Mouse (Mus musculus) ovary, adult 18-20 months (tissue): Measurements from ENCODE around the gene Lrch3.
"Not testable (repeated sequence)": the region's sequence is repeated elsewhere in the genome, so short reads cannot be mapped to it uniquely, and the experiment has no call there.

Source experiments
- DNase-seq: peaks from one replicate; pipeline ENCODE4 v3.0.0; 2022; ENCODE audit warnings: low spot score, mixed read lengths

The Lrch3 gene

DNA sequence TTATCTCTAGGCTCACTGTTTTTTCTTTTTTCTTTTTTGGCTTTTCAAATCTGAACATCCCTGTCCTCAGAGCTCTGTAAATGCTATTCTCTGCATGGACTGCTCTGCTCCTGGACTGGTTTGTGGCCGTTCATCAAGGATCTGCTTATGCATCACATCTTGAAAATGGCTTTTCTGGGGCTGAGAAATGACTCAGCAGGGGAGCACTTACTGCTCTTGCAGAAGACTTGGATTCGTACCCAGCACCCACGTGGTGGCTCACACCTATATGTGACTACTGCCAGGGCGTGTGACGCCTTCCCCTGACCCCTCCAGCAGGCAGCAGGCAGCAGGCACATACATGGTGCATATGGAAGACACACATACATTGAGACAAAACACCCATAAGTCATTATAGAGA, 78.3 kb downstream of the Lrch3 start:
- no peak for DNase-seq

DNA sequence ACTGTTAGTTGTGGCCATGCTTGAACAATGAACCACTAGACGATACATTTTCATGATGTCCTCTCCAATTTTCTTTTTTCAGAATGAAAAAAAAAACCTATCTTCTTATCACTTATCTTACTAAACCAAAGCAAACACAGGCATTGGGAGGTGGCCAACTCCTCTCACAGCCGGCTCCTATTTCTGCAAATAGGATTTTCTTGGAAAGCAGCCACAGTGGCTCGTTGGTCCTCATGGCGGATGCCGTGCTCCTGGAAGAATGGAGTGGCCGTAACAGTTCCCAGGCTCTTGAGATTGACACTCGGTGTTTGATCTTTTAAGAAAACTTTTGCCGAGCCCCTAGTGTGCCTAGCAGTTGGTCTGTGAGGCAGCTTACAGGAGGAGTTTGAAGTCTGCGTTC, 91.3 kb downstream of the Lrch3 start:
- DNase-seq = peak; percentile 34

DNA sequence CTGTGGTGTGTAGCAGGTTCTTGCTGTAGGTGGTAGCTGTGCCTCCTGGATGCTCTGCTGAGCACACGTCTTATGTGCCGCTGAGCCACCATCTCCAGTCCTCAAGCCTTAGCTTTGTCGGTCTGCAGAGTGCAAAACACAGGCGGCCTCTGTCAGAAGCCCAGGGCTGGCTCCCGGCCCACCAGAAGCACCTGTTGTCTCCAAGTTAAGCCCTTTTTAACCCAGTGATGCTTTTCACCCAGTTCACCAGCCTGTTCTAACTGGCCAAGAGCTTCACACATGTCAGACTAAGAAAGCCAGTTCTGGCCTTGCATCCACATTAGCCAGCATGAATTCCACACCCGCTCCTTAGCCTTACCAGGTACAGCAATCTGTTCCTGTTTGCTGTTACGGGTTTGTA, 93.0 kb downstream of the Lrch3 start:
- no peak for DNase-seq

DNA sequence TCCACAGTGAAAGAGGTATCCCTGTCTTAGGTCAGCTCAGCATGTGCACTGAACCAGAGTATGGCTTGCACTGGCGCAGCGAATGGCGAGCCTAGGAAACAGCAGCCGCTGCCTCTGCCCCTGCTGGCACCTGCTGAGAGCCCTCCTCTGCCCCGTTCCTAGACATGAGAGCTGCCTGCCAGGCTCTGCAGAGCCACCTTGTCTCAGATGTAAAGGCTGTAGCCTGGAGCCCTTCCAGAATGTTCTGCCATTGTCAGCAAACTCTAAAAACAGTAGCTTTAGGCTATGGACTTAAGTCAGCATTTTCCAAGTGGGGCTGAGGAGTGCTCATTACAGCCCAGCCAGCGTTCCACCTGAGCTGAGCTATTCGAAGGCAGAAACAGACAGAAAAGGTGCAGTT, 93.5 kb downstream of the Lrch3 start:
- DNase-seq = no peak

DNA sequence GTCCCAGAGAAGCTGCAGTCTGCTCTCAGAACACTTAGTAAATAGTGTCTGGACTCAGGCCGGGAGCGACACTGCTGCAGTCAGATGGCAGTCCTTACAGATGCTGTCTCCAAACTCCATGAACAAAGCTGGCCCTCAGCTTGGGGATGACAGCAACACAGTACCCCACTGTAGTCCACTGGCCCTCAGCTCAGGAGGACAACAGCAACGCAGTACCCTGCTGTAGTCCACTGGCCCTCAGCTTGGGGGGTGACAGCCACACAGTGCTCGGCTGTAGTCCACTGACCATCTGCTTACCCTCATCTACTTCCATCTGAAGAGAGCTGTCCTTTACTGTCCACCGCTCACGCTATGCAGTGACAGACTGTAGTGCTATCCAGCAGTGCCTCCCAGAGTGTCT, 96.3 kb downstream of the Lrch3 start:
- no peak for DNase-seq

DNA sequence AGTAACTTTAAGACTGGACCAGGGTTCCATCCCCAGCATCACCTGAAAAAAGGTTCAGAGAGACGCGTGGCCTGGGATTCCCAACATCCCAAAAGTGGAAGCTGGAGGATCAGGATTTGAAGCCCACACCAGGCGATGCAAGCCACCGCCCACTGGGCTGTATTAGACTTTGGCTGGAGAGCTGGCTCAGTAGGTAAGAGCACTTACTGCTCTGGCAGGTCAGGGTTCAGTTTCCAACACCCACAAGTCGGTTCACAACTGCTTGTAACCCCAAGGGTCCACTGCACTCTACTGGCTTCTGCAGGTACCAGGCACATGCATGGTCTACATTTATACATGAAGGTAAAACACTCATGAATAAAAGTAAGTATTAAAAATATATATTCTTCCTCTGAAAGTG, 99.9 kb downstream of the Lrch3 start:
- no peak for DNase-seq

DNA sequence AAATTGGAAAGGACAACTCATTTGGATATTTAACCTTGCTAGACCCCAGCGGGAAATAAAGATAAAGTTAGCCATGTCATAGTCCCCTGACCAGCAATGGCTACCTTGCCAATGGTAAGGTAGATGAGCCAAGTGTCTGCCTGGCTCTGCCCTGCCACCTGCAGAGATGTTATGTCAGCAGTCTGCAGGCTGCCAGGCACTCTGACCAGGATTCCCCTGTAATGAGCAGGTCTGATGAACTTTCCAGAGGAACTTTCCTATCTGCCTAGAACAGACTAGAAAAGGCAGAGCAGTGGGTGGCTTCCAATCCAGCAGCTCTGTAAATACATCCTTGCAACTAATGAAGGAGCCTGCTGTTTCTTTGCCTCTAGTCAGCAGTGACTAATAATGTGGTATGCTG, 101.0 kb downstream of the Lrch3 start:
- no peak for DNase-seq

DNA sequence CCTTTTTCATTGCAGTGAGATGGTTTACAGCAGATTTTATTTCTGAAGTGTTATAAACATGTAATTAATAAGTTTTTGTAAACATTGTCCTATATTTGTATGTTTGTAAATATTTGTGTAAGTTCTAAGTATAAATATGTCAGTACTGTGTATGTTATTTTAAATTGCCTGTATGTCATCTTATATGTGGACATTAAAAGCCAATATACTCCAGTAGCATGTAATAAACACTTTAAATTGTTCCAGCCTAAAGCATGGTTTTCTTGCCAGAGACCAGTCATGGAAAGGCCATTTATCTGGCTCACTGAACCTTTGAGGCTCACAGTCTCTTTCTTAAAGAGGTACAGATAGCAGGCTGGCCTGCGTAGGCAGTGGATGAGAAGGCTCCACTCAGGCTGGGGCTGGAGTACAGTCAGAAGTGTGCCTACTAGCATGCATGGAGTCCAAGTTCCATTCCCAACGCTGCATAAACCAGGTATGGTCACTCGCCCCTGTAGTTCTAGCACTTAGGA, 101.6 kb downstream of the Lrch3 start:
- DNase-seq = no peak

DNA sequence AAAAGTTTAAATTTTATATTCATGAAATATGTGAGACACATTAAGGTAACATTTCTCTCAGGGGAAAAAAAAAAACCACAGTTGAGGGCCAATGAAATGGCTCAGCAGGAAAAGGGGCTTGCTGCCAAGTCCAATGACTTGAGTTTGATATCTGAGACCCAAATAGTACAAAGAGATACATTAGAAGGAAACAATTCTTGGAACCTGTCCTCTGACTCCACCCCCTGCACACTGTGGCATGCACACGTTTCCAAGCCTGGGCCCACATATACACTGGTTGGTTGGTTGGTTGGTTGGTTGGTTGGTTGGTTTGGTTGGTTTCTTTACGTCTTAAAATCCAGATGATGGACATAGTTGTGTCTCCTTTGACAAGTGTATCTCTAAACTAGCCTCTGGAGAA, 102.1 kb downstream of the Lrch3 start:
- no peak for DNase-seq

DNA sequence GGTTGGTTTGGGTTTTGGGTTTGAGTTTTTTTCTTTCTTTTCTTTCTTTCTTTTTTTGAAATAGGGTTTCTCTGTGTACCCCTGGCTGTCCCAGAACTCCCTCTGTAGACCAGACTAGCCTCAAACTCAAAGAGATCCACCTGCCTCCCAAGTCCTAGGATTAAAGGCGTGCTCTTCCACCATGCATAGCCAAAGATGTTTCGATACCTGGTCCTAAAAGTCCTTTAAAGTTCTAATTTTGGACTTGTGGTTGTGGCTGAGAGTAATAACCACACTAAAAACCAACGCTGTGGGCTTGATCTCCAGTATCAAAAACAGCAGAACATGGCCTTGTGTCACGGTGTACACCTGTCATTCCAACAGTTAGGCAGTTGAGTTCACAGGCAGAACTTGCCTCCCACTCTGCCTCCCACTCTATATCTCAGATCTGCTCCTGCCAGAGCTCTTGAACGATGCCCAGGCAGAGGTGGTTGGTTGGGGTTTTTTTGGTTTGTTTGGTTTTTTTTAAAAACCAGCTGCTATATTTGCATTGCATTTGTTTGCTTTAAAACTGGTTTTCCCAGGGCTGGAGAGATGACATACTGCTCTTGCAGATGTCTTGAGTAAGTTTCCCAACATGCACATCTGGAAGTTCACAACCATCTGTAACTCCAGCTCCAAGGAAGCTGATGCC, 103.9 kb downstream of the Lrch3 start:
- no peak for DNase-seq

DNA sequence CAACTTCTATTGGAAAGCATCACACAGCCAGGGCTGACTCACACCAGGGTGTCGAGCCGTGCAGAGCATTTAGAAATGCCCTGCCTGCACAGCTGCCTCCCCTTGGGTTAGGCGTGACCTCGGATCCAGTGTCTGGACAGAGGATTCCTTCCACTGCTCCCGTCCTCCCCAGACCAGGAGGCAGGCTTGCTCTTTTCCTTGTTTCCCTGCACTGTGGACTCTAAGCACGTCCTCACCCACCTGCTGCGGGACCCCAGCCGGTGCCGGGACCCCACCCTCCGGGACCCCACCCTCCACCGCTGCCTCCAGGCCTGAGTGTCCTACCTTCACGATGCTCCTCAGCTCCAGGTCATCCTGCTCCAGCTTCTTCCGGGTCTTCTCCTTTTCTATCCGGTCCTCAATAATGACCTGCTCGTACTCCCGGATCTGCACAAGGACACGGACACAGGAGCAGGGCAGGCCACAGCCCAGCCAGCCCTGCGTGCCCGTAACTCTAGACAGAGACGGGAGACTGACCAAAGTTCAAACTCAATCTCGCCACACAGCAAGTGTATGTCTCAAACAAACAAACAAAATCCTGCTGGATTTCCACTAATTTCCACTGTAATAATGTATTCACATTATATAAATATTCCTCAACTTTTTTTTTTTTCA, 105.3 kb downstream of the Lrch3 start:
- DNase-seq = peak; percentile 9

DNA sequence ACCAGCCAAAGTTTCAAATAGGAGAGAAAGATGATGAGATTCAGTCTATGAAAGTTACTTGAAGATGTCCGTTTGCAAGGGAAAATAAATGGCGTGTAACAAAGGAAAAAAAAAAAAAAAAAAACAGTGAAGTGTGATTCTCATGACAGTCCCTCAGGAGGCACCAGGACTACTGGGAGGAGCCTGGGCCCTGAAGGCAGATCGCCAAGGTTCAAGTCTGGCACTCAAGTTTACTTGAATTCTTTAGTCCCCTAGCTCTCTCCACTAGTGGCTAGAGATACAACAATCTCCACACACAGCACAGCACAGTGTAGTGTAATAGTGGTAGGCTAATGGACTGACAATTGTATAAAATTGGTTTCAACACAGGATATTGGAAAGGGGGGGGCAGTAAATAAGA, 107.5 kb downstream of the Lrch3 start:
- DNase-seq = no peak

DNA sequence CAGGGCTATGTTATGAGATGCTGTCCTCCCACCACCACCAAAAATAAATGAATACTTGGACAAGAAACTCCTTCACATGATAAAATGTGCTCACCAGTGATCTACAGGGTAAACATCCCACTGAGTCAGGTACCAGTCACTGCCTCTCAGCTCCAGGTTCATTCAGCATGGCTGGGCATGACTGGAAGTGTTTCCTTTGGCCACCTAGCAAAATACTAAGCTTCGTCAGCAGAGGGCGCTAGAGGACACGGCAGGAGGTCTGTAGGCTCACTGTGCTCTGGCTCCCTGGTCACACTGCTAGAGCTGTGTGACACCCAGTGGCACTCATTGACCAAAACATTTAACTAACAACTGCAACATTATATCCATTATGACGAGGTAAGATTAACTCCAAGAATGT, 109.8 kb downstream of the Lrch3 start:
- DNase-seq = peak; percentile 50

DNA sequence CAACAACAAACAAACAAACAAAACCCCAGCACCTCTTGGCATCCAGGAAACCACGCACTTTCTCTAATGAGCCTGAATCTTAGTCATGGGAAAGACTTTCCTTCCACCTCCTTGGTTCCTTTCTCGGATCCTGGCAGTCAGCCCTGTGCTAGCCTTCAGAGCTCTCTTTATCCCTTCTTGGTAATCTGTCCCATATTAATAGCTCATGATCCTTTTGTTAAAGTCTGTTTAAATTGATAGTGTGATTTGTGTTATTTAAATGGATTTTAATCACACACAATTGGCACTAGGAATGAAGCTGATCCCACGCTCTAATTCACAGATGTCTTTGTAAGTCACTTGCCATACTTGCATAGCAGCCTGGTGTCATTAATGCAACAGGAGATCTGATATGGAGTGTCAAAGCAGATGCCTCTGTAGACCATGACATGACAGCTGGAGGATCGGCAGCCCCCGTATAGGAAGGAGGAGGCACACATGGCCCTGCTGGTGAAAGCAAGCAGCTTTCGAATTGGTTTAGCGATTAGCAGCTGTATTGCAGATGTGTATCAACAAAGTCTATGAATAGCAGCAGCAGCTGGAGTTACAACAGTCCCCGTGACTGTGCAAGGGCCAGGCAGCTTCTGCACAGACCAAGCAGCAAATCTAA, 110.7 kb downstream of the Lrch3 start:
- DNase-seq = no peak

DNA sequence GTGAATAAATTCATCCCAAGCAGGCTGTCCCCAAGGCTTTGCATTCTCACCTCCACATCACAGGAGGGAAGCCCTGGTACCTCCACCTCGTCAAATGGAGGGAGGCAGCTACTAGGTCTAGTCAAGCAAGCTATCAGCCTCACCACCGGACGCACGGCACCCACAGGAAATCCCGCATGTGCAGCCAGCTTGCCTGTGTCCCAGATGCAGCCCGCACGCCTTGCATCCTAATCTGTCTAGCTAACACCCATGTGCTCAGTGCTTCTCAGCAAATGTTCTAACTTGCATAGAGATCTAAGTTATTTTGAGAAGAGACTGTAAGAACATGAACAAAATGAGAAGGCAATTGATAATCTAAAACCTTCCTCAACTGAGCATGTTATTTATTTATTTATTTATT, 112.5 kb downstream of the Lrch3 start:
- no peak for DNase-seq

DNA sequence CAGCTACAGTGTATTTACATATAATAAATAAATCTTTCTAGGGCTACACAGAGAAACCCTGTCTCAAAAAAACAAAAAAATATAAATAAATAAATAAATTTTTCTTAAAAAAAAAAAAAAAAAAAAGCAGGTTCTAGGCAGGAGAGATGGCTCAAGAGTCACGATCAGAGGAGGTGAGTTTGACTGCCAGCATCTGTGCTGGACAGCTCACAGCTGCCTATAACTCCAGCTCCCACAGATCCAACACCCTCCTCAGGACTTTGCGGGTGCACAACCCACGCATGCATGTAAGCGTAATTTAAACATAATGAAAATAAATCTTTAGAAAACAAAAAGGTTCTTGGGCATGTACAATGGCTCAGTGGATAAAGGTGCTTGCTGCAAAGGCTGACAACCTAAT, 122.1 kb downstream of the Lrch3 start:
- DNase-seq = no peak

DNA sequence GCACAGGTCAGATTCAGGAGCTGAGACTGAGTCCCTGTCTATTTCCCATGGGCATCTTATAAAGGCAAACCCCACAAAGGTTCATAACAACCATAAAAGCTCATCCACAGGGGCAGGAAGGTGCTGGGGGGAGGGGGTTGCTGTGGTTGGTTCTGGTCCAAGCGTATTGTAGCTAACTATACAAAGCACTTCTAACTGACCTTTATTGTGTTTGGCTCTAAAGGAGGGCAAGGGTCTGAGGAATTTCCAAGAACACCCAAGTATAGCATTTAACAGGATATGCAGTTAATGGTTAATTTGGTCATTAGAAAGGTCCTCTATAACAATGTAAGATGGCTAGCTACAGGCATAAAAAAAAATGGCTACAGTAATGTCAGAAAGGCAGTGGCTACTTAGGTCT, 128.8 kb downstream of the Lrch3 start:
- DNase-seq = no peak

DNA sequence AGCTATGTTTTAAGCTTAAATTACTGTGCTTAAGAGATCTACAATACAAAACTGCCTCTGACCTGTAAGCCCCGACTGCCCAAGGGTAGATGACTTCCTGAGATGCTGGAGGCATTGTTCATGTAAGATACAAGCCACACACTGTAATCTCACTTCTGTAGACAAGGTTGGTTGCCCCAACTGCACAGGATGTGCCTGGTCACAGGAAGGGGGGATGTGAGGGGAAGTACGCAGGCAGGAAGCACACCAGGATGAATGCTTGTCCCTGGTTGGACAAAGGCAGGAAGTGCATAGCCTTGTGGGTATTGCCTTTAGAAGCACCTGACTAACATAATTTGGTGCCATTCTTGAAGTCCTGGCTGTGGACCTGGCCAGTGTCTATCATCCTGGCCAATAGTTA, 129.4 kb downstream of the Lrch3 start:
- no peak for DNase-seq

DNA sequence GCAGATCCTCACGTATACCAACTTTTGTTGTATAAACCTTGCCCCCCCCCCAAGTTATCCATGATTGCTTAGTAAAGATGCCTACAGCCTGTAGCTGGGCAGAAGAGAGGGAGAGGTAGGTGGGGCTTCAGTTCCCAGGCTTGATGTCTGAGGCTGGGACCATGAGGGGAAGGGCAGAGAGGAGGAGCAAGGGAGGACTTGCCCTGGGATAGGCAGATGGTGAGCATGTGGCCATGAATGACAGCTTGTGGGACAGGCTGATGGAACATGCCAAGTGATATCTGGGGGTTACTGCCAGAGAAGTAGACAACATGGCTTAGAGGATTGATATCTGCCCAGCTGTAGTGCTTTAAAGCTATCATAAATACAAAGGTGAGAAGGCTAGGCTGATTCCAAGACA, 134.1 kb downstream of the Lrch3 start:
- DNase-seq = no peak

DNA sequence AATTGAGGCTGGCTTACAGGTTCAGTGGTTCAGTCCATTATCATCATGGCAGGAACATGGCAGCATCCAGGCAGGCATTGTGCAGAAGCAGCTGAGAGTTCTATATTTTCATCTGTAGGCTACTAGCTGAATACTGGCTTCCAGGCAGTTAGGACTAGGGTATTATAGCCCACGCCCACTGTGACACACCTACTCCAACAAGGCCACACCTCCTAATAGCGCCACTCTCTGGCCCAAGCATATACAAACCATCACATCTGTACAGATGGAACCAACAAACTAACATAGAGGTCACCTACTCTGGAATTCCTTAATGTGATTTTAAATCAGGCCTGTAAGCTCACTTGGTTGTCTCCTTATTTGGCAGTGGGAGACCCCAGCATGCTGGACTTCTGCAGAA, 134.8 kb downstream of the Lrch3 start:
- DNase-seq = no peak

DNA sequence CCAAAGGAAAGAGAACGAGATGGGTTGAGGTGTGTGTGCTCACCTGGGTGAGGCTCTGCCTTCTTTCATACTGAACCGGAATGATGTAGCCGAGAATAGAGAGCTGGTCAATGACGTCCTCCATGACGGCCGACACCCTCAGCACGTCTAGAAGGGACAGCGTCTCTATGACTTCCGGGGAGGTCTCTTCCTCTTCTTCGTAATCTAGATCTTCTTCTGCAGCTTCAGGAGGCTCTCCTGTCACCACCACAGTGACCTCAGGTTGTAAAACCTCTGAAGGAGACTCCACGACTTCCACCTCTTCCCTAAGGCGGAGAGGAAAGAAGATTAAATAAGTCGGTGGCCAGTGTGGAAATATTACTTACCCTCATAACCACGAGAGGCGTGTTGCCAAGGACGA, 135.9 kb downstream of the Lrch3 start:
- DNase-seq = no peak

DNA sequence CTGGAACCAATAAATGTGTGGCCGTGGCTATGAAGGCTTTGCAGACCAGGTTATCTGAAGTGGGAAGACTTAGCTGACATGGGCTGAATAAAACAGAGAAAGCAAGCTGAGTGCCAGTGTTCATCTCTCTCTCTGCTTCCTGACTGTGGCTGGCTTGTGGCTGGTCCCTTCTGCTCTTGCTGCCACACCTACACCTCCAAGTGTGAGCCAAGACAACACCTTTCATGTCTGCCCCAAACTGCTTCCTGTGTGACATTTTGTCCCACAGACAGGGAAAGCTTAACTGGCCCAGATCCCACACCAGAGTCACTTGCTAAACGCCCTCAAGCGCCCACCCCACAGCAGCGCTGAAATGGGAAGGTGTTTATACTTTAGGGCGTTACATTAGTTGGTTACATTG, 139.2 kb downstream of the Lrch3 start:
- no peak for DNase-seq

DNA sequence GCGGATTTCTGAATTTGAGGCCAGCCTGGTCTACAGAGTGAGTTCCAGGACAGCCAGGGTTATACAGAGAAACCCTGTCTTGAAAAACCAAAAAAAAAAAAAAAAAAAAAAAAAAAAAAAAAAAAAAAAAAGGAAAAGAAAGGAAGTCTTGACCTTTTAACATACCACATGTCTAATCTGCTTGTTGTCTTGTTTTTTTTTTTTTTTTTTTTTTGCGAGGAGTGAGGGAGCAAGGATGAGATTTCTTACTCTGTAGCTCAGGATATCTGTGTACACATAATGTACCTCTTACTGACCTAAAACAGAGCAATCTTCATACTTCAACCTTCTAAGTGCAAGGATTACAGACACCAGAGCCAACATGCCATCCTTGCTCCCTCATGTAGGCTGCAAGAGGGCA, 141.0 kb downstream of the Lrch3 start:
- not testable (repeated sequence) for DNase-seq

DNA sequence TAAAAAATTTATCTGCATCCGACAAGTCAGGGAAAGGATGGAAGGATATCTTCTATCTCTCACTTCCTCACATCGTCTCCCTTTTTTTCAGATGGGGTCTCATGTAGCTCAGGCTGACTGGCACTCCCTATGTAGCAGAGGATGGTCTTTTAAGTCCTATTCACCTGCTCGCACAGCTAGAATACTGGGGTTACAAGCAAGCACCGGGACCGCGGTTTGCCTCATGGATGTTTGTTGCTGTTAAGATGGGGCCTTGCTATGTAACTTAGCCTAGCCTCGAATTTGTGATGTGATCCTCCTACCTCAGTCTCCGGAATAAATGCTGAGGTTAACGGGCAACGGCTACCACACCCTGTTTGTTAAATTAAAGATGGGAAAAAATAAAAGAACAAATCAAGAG, 141.8 kb downstream of the Lrch3 start:
- DNase-seq = no peak
